Mouse (Mus musculus): Measurements from ENCODE around the gene Usp28.

The Usp28 gene

GRCm38 (mm10) chr9:48984845-48985707 is at the start of gene Usp28:
Gene Usp28, plus strand, starts transcription at chr9:48985375.
- DNase-seq (ENCODE audit: low read depth, low spot score): peak; percentile 98

GRCm38 (mm10) chr9:48942349-48942748 is 42.8 kb upstream of the Usp28 start:
- DNase-seq (ENCODE audit: low read depth, low spot score): no peak

DNA sequence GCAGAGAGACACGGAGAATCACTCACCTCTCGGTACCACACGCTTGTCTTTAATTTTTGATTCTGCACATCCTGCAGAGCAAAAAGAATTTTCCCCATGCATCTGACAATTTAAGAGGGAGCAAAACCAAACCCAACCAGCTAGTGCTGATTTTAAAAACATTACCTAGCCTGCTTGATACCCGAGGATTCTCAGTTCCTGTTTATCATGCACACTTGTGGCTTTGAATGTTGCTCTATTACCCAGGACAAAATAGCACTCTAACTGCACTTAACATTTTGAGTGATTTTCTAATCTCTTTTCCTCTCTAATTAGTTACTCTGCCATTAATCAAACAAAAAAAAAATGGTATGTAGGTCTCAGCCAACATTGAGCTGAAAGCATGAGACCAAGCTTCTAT is 37.6 kb upstream of the Usp28 start:
- DNase-seq (ENCODE audit: low read depth, low spot score): no peak

- DNase-seq (ENCODE audit: low read depth, low spot score): peak; percentile 78
These were observed 23.9 kb upstream of the Usp28 start for GRCm38 (mm10) chr9:48961314-48961713.

- DNase-seq (ENCODE audit: low read depth, low spot score): peak; percentile 41
These were observed 23.0 kb upstream of the Usp28 start for GRCm38 (mm10) chr9:48962131-48962530.

- peak; percentile 61 for DNase-seq (ENCODE audit: low read depth, low spot score)
These were observed 20.6 kb upstream of the Usp28 start, which contains the start of gene Htr3b for GRCm38 (mm10) chr9:48964587-48965040. Gene Htr3b, minus strand, starts transcription at chr9:48964990.

DNA sequence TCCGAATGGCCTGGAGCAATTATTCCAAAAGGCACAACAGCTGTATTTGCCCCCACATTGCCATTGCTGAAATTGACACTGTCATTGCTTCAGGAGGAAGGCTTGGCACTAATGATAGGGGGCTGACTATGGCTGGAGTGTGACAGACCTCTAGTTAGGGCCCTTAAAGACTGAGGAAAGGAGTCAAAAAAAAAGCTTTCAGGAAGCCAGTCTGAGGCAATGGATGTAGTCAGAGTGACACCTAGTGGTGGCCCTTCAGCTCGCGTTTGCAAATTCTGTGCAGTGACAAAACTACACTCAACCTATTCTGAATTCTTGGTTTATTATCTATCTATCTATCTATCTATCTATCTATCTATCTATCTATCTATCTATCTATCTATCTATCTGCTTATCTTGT is 12.7 kb upstream of the Usp28 start:
- peak; percentile 58 for DNase-seq (ENCODE audit: low read depth, low spot score)

- DNase-seq (ENCODE audit: low read depth, low spot score): no peak
These were observed 8.4 kb upstream of the Usp28 start for GRCm38 (mm10) chr9:48976661-48977355.

GRCm38 (mm10) chr9:48980371-48980770 is 4.8 kb upstream of the Usp28 start:
- no peak for DNase-seq (ENCODE audit: low read depth, low spot score)

DNA sequence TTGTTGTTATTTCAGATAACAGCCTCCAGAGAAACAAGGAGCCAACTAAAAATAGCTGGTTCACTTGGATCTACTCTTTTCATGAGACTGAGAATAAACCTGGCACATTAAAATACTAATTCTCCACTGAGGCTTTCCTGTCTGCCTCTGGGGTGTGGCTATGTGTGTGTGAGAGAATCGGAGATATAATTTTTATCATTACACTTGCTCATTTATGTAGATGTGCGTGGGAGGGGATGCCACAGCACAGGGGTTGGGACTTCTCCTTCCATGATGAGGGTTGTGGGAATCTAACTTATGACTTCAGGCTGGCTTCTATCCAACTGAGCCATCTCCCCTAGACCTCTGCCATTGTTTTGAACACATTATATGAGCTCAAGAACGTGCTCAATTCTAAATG is 4.4 kb upstream of the Usp28 start:
- no peak for DNase-seq (ENCODE audit: low read depth, low spot score)

DNA sequence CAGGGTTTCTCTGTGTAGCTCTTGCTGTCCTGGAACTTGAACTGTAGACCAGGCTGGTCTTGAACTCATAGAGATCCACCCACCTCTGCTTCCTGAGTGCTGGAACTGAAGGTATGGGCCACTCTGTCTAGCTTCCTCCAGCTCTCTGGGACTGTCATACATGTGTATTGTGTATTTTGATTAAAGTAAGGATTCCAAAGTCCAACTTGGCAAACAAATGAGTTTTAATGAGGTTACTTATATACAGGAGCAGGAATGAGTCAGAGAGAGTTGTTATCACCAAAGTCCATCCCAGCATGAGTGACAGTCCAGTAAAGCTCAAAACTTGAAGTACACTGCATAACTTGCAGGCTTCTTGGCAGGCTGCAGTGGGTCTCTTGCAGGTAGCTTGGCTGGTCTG is 3.3 kb upstream of the Usp28 start:
- no peak for DNase-seq (ENCODE audit: low read depth, low spot score)

GRCm38 (mm10) chr9:48983801-48984200 is 1.4 kb upstream of the Usp28 start:
- DNase-seq (ENCODE audit: low read depth, low spot score): peak; percentile 70

DNA sequence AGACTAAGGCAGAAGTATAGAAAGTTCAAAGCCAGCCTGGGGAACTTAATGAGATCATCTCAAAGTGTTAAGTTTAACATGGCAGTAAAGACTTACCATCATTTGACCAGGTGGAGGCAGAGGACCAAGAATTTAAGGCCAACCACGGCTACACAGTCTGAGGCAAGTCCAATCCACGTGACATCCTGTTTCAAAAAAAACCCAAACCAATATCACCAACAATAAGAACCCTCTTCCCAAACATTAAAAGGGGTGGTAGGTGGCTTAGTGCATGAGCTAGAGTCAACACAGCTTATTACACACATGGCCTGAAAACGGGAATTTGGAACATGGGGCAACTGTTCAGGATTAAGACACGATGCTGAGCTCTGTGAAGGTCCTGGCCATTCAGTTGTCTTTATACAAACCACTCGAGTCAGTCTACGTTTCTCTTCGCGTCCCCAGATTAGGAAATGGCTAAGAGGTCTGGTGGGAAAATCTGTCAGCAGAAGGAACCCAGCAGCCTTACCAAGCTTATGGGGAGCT is 793 bp upstream of the Usp28 start:
- peak; percentile 31 for DNase-seq (ENCODE audit: low read depth, low spot score)

DNA sequence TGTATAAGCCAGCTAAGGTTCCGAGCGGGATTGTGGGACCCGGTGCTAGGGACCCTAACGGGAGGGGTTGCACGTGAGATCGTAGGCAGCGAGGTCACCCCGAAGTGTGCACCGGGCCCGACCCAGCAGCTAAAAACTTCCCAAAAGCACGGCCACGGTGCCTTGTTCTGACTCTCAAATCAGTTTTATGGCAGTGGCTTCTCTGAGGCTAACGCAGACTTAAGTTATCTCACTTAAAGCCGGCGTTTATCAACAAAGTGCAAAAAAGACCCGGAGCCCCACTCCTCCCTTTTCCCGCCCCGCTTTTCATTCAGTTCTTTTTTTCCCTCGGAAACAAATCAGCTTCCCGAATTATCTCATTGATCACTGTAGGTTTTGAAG is 523 bp downstream of the Usp28 start:
- no peak for DNase-seq (ENCODE audit: low read depth, low spot score)

DNA sequence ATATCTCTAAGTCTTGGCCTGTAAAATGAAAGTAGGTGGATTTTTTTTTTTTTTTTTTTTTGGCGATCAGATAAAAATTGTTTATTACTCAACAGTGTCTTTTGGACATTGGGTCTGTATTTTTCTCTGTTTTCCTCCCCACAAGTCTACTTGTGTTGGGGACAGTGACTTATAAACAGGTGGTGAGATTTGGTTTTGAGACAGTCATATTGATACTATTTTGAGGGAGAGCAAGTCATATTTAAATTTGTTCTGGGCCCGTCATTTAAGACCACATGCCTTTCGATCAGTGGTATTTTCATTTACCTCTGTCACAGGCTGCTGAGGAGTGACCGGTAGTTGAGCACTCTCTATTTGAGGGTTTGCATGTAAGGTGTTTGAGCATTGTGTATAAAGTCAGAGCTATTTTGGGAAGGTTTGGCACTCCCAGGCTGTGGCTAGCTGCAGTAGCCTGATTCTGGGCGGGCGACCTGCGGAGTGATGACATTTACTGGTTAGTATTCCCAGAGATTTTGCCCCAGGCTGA is 1.5 kb downstream of the Usp28 start:
- DNase-seq (ENCODE audit: low read depth, low spot score): no peak

GRCm38 (mm10) chr9:48987201-48988101 is 2.3 kb downstream of the Usp28 start:
- DNase-seq (ENCODE audit: low read depth, low spot score): peak; percentile 75

GRCm38 (mm10) chr9:48991671-48992070 is 6.5 kb downstream of the Usp28 start:
- DNase-seq (ENCODE audit: low read depth, low spot score): peak; percentile 85

GRCm38 (mm10) chr9:48994779-48995178 is 9.6 kb downstream of the Usp28 start:
- no peak for DNase-seq (ENCODE audit: low read depth, low spot score)

GRCm38 (mm10) chr9:48995735-48996134 is 10.6 kb downstream of the Usp28 start:
- peak; percentile 42 for DNase-seq (ENCODE audit: low read depth, low spot score)

DNA sequence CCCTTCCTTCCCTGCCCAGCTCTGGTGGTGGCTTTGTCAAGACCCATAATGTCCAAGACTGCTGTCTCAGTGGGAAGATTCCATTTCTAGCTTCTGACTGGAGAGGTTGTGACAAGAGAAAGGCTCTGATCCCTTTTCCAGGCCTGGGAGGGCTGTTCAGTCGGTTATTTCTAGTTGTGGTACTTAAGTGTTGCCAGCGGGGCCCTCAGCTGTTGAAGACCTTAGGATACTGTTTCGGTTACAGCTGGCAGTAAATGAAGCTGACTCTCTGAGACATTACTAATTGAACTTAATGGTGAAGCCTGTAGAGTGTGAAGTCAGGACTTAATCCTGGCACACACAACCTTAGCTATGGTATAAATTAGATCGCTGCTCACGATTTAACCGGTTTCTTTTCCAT is 14.1 kb downstream of the Usp28 start:
- no peak for DNase-seq (ENCODE audit: low read depth, low spot score)

GRCm38 (mm10) chr9:49015824-49016223 is 30.6 kb downstream of the Usp28 start:
- no peak for DNase-seq (ENCODE audit: low read depth, low spot score)

All from ZHBTc4 (cell line).